Mouse (Mus musculus) testis, adult 2 months (tissue): ENCODE data around the gene Uxs1.

Experiments
- CTCF ChIP-seq: fragments of 200-500 bp; IDR thresholded peaks from 2 replicates; pipeline ENCODE4 v1.5.1; 2012; ENCODE audit warnings: low read depth, mild to moderate bottlenecking, inconsistent platforms, low read length, moderate library complexity; ENCODE audit not compliant: control insufficient read depth, insufficient read depth, insufficient replicate concordance
- POLR2A ChIP-seq: fragments of 200-500 bp; IDR thresholded peaks from 2 replicates; pipeline ENCODE4 v1.6.1; 2012; ENCODE audit warnings: low read depth, mild to moderate bottlenecking, inconsistent platforms, low read length, moderate library complexity; ENCODE audit not compliant: control insufficient read depth

DNA sequence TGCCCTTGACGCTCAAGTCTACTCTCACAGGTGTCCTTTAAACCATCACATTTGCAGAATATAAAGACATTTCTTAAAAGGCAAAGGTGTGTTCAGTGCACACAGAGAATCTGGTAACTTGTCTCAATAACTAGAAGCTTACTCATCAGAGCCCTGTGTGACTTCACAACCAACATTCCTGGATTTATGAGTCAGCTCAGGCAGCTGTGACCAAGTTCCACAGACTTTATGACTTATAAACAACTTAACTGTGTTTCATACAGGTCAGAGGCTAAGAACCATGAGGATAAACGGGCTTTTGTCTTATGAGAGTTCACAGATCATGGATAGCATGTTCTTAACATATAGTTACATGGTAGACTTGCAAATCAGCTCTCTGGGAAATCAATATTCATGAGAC is 8.5 kb downstream of the Uxs1 start:
- no peak for TF ChIP-seq CTCF
- no peak for TF ChIP-seq POLR2A
